Mouse (Mus musculus): ENCODE data around the gene Sgms1. TPM values are rescaled to one million over a fixed set of nuclear protein-coding genes. Genes with fewer than 3 reads are reported as not detected.

Sgms1 gene
- polyA plus RNA-seq, 1 experiment from 2014 or later: 50.8 TPM

DNA sequence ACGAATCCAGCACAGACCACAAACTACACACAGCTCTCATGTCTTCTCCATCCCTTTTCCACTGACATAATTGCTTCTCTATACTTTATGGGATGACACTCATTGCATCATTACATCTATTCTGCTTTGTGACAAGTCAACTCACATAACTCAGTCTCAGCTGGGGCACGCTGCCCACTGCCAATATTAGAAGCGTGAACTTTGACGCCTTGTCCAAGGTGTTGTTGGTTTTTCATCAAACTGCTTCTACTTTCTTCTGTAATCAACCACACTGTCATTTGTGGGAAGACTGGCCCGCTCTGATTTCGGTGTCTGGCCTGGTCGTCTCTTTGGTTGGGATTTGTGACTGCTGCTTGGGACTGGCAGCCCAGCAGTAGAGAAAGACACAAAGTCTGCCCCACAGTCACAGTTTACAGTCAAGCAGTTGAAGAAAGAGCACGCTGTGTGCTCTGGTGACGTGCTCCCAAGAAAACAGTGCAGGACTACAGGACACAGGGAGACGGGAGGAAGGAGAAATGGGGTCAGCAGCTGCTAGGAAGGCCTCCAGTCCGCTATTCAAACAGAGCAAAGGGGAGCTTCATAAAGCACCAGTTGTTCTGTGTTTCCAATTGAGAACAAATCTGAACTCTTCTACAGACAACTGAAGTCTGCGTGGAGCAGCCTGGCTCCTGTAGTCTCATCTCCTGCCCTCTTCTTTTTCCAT is 120.2 kb downstream of the Sgms1 start:
- Histone ChIP-seq H3K27me3 (ENCODE audit: control insufficient read depth, insufficient read depth, low read length) (no peaks in the 10 kb centered on the region), H3K4me2 (replicated peaks; ENCODE audit: low read depth, low read length) (no peak overlapping the region), H3K36me3 (ENCODE audit: control insufficient read depth, insufficient read depth, low read length) (no peaks in the 10 kb centered on the region), H3K9me3 (ENCODE audit: control insufficient read depth, low read length) (no peaks in the 10 kb centered on the region), H3K4me1 (ENCODE audit: control insufficient read depth, insufficient read depth, low read length) (peaks cover 5% of the 10 kb centered on the region; the same call in 1 of the 2 replicates), H3K9ac (ENCODE audit: low read depth, low read length) (no peak overlapping the region), H3K27ac (ENCODE audit: low read depth, low read length) (no peak overlapping the region), H3K4me3 (ENCODE audit: low read length) (no peak overlapping the region)
- 72% methylated on average over 12 of the region's 12 CpGs for WGBS
- ATAC-seq (ENCODE audit: low FRiP score, low TSS enrichment): no peak

DNA sequence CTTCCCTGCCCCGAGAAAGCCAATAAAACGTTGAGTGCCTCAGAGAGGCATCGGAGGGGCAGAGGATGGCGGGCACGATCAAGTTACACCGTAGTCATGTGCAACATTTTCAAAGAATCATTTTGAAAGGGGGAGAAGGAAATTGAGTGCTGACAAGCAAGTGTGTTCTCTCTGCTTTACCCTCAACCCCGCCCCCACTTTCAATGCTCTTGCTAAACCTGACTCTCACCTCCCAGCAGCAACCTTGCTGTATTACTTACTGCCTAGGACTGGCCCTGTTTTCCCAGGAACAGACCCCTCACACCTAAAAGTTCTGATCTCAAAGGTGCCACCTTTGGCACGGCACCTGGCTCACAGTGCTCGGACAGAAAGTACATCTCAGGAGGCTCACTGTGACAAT is 121.0 kb downstream of the Sgms1 start:
- Histone ChIP-seq H3K9me3 (ENCODE audit: control insufficient read depth, low read length) (no peaks in the 10 kb centered on the region), H3K4me1 (ENCODE audit: control insufficient read depth, insufficient read depth, low read length) (peaks cover 2% of the 10 kb centered on the region; the same call in 1 of the 2 replicates), H3K4me3 (ENCODE audit: low read length) (no peak overlapping the region), H3K36me3 (ENCODE audit: control insufficient read depth, insufficient read depth, low read length) (no peaks in the 10 kb centered on the region), H3K27ac (ENCODE audit: low read depth, low read length) (no peak overlapping the region), H3K4me2 (replicated peaks; ENCODE audit: low read depth, low read length) (no peak overlapping the region), H3K9ac (ENCODE audit: low read depth, low read length) (no peak overlapping the region), H3K27me3 (ENCODE audit: control insufficient read depth, insufficient read depth, low read length) (no peaks in the 10 kb centered on the region)
- 28% methylated on average over 9 of the region's 9 CpGs for WGBS
- ATAC-seq (ENCODE audit: low FRiP score, low TSS enrichment): peak; percentile 51; the same call in 1 of the 2 replicates

DNA sequence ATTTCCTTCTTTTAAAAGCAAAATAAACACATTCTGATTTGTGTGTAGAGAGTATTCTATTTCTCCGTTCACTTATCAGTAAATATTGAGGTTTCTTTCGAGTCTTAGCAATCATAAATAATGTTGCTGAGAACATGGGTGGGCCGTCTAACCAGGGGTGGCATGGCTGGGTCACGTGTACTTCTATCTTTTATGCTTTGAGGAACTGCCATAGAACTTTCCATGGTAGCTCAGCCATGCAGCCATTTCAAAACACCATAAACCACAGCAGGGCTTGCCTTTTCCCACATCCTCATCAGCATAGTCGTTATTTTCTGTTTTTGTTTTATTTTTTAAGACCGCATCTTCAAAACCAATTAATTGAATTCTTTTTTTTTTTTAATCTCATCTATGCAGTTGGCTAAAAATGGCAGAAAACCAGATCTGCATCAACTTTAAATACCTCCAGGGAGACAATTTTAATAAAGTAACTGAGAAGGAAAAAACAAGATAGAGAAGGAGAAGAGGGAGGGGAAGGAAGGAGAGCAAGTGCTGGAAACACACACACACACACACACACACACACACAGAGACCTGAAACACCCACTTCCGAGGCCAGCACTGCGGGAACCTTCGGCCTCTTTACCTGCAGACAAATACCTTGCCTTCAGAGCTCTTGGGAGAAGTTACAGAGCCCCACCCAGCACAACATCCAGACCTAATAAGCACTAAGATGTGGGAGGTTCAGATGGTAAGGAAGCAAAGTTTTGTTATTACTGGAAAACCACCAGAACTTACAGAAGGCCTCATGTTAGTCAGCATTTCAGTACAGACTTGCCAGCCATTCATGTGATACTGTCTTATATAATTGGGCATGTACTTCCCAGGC is 122.9 kb downstream of the Sgms1 start:
- 57% methylated on average over 9 of the region's 9 CpGs for WGBS
- ATAC-seq (ENCODE audit: low FRiP score, low TSS enrichment): no peak
- H3K9ac ChIP-seq (ENCODE audit: low read depth, low read length): no peak overlapping the region
- H3K36me3 ChIP-seq (ENCODE audit: control insufficient read depth, insufficient read depth, low read length): no peaks in the 10 kb centered on the region
- no peak overlapping the region for H3K27ac ChIP-seq (ENCODE audit: low read depth, low read length)
- H3K4me3 ChIP-seq (ENCODE audit: low read length): no peak overlapping the region
- H3K27me3 ChIP-seq (ENCODE audit: control insufficient read depth, insufficient read depth, low read length): no peaks in the 10 kb centered on the region
- H3K9me3 ChIP-seq (ENCODE audit: control insufficient read depth, low read length): no peaks in the 10 kb centered on the region
- H3K4me1 ChIP-seq (ENCODE audit: control insufficient read depth, insufficient read depth, low read length): peaks cover 8% of the 10 kb centered on the region
- H3K4me2 ChIP-seq (replicated peaks; ENCODE audit: low read depth, low read length): no peak overlapping the region

DNA sequence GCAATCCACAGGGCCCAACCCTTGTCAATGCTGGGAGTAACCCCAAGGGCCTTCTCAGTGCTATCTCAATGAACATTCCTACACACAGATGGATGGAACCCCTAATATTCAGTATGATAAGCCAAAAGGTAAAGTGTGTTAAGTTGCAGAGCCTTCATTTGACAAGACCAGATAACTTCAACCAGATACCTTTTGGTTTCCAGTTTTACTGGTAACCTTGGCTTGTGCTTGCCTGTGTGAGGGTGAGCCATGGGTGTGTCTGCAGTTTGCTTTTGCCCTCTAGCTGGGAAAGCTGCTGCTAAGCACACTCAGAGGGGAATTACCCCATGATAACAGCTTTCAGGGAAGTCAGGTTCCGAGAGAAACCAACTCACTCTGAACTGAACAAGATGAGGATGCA is 125.8 kb downstream of the Sgms1 start:
- H3K27ac ChIP-seq (ENCODE audit: low read depth, low read length): no peak overlapping the region
- 80% methylated on average over 1 of the region's 1 CpGs for WGBS
- no peak overlapping the region for H3K9ac ChIP-seq (ENCODE audit: low read depth, low read length)
- ATAC-seq (ENCODE audit: low FRiP score, low TSS enrichment): no peak
- H3K9me3 ChIP-seq (ENCODE audit: control insufficient read depth, low read length): no peaks in the 10 kb centered on the region
- H3K27me3 ChIP-seq (ENCODE audit: control insufficient read depth, insufficient read depth, low read length): no peaks in the 10 kb centered on the region
- H3K4me3 ChIP-seq (ENCODE audit: low read length): no peak overlapping the region
- H3K4me2 ChIP-seq (replicated peaks; ENCODE audit: low read depth, low read length): no peak overlapping the region
- H3K4me1 ChIP-seq (ENCODE audit: control insufficient read depth, insufficient read depth, low read length): peaks cover 12% of the 10 kb centered on the region
- no peaks in the 10 kb centered on the region for H3K36me3 ChIP-seq (ENCODE audit: control insufficient read depth, insufficient read depth, low read length)

DNA sequence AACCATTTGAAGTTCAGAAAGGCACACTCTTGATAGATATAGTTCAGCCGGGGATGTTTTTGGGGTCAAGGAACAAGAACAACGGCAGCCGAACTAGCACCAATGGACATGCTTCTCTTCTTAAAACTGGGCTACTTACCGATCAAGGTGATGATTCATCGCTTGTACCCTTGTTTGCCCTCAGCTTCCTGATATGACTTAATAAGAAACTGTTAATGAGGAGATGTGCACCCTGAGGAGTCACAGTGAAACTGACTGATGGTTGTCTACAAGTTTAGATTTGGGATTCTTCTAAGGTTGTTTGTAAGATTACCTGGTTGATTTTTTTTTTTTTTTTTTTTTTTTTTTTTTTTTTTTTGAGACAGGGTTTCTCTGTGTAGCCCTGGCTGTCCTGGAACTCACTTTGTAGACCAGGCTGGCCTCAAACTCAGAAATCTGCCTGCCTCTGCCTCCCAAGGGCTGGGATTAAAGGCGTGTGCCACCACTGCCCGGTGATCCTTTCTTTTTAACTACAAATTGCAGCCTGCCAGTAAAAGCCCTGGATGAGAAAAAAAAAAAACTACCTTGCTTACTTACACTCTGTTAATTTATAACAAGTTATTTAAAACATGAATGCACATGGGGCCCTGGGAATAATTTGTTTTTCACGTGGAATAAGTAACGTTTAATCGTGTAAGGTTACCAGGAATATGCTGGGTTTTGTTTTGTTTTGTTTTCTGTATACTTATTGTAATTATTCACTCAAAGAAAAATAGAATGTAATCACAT is 126.5 kb downstream of the Sgms1 start:
- H3K9ac ChIP-seq (ENCODE audit: low read depth, low read length): no peak overlapping the region
- H3K9me3 ChIP-seq (ENCODE audit: control insufficient read depth, low read length): no peaks in the 10 kb centered on the region
- no peak overlapping the region for H3K27ac ChIP-seq (ENCODE audit: low read depth, low read length)
- H3K4me2 ChIP-seq (replicated peaks; ENCODE audit: low read depth, low read length): no peak overlapping the region
- no peaks in the 10 kb centered on the region for H3K36me3 ChIP-seq (ENCODE audit: control insufficient read depth, insufficient read depth, low read length)
- H3K4me1 ChIP-seq (ENCODE audit: control insufficient read depth, insufficient read depth, low read length): peaks cover 15% of the 10 kb centered on the region
- H3K4me3 ChIP-seq (ENCODE audit: low read length): no peak overlapping the region
- ATAC-seq (ENCODE audit: low FRiP score, low TSS enrichment): no peak
- 83% methylated on average over 10 of the region's 10 CpGs for WGBS
- no peaks in the 10 kb centered on the region for H3K27me3 ChIP-seq (ENCODE audit: control insufficient read depth, insufficient read depth, low read length)

DNA sequence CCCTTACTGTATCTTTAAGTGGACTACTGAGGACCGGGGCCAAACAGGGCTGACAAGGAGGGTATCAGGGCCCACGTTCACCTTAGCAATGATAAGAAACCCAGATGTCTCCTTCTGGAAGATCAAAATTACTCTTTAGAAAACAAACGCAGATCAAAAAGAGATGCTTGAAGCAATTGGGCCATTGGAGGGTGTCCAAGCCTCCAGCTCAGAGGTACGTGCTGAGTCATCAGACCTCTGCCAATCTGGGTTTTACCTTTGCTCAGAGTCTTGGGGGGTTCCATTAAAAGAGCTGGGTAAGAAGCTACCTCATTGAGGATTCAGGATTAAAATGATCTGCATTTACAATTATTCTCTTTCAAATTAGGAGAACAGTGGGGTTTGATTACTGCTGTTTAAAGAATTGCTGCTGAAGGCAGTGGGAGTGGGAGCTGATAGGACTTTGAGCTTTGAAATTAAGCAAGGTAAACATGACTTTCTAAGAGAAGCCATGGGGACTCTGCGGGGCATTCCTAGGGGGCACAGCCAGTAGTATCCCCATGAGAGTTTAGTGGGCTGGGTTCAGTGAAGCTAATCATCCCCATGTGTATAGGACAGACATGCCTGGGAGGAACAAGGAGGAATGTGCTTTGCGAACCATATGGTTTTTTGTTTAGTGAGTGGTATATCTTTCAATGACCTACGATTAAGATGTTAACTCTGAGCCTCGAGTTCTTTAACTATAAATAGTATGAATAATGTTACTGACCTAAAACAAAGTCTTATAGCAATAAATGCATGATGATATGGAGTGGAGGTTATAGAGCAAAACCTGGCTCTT is 128.4 kb downstream of the Sgms1 start:
- WGBS: 48% methylated on average over 8 of the region's 8 CpGs
- ATAC-seq (ENCODE audit: low FRiP score, low TSS enrichment): peak; percentile 45; the same call in 1 of the 2 replicates
- Histone ChIP-seq H3K27ac (ENCODE audit: low read depth, low read length) (0 out of 2 replicates have a peak overlapping the region, but pooled peaks have one; percentile 37), H3K9ac (ENCODE audit: low read depth, low read length) (no peak overlapping the region), H3K9me3 (ENCODE audit: control insufficient read depth, low read length) (no peaks in the 10 kb centered on the region), H3K27me3 (ENCODE audit: control insufficient read depth, insufficient read depth, low read length) (no peaks in the 10 kb centered on the region), H3K4me3 (ENCODE audit: low read length) (no peak overlapping the region), H3K4me1 (ENCODE audit: control insufficient read depth, insufficient read depth, low read length) (peaks cover 12% of the 10 kb centered on the region), H3K36me3 (ENCODE audit: control insufficient read depth, insufficient read depth, low read length) (no peaks in the 10 kb centered on the region), H3K4me2 (replicated peaks; ENCODE audit: low read depth, low read length) (no peak overlapping the region)

DNA sequence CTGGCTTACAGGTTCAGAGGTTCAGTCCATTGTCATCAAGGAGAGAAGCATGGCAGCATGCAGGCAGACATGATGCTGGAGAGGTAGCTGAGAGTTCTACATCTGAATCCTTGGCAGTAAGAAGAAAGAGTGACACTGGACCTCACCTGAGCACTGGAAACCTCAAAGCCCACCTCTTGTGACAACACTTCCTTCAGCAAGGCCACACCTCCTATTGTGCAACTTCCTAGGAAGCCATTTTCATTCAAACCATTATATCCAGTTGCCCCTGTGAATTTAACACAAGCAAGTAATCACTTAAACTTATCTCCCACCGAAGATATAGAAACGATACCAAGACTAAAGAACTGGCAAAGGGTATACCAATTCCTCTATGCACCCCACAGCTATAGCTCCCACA is 129.7 kb downstream of the Sgms1 start:
- no peak overlapping the region for H3K4me2 ChIP-seq (replicated peaks; ENCODE audit: low read depth, low read length)
- 98% methylated on average over 2 of the region's 2 CpGs for WGBS
- no peaks in the 10 kb centered on the region for H3K36me3 ChIP-seq (ENCODE audit: control insufficient read depth, insufficient read depth, low read length)
- H3K4me1 ChIP-seq (ENCODE audit: control insufficient read depth, insufficient read depth, low read length): peaks cover 19% of the 10 kb centered on the region
- no peaks in the 10 kb centered on the region for H3K27me3 ChIP-seq (ENCODE audit: control insufficient read depth, insufficient read depth, low read length)
- H3K9me3 ChIP-seq (ENCODE audit: control insufficient read depth, low read length): no peaks in the 10 kb centered on the region
- no peak overlapping the region for H3K9ac ChIP-seq (ENCODE audit: low read depth, low read length)
- H3K27ac ChIP-seq (ENCODE audit: low read depth, low read length): no peak overlapping the region
- no peak overlapping the region for H3K4me3 ChIP-seq (ENCODE audit: low read length)
- no peak for ATAC-seq (ENCODE audit: low FRiP score, low TSS enrichment)

DNA sequence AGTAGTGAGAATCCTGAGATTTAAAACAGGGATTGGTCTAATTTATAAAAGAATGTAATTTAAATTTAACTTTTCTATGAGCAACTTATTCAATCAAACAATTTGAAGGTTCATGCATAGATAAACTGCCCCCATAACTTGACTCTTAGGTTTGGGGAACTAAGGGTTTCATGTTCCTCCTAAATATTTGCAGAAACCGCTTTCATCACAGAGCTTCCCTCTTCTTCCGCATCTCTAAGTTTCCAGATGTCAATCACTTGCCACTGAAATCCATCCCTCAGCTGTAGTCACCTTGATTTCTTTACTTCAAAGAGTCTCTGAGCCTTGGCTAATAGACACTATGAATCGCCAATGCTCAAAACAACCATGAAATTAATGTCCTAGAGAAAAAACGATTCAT is 130.5 kb downstream of the Sgms1 start:
- no peak overlapping the region for H3K9ac ChIP-seq (ENCODE audit: low read depth, low read length)
- 85% methylated on average over 4 of the region's 4 CpGs for whole genome bisulfite sequencing

More for the DNA sequence above, 130.5 kb downstream of the Sgms1 start:
- ATAC-seq (ENCODE audit: low FRiP score, low TSS enrichment): no peak
- no peak overlapping the region for H3K4me2 ChIP-seq (replicated peaks; ENCODE audit: low read depth, low read length)
- H3K9me3 ChIP-seq (ENCODE audit: control insufficient read depth, low read length): no peaks in the 10 kb centered on the region
- H3K36me3 ChIP-seq (ENCODE audit: control insufficient read depth, insufficient read depth, low read length): no peaks in the 10 kb centered on the region
- H3K4me3 ChIP-seq (ENCODE audit: low read length): no peak overlapping the region
- peaks cover 22% of the 10 kb centered on the region for H3K4me1 ChIP-seq (ENCODE audit: control insufficient read depth, insufficient read depth, low read length)
- no peaks in the 10 kb centered on the region for H3K27me3 ChIP-seq (ENCODE audit: control insufficient read depth, insufficient read depth, low read length)
- H3K27ac ChIP-seq (ENCODE audit: low read depth, low read length): no peak overlapping the region
